Mouse (Mus musculus): ENCODE data around the gene Ap3b2. TPM values are rescaled to one million over a fixed set of nuclear protein-coding genes. Genes with fewer than 3 reads are reported as not detected.
"Not testable (repeated sequence)": the region's sequence is repeated elsewhere in the genome, so short reads cannot be mapped to it uniquely, and the experiment has no call there.

The Ap3b2 gene
- polyA plus RNA-seq, 1 experiment from 2014 or later, result 82.3 TPM

DNA sequence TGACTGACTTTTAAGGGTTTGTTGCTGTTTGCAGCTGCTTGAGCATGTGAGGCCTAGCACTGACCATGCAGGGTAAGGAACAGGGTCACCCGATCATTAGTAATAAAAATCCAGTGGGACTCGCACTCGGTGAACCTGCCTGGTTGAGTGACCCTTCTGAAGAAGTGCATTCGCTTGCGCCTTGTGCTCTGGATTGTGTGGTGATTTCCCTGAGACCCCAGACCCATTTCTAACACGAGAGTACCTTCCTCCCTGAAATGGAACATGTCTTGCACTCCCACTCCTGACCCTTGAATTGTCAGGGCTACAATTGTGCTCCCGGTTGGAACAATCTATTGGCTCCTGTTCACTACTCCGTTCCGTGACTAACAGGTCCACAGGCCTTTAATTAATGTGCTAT, 1.1 kb downstream of the Ap3b2 start:
- H3K4me2 ChIP-seq (ENCODE audit: low read length), result peak overlapping the region; percentile 59
- no peaks in the 10 kb centered on the region for H3K36me3 ChIP-seq (ENCODE audit: control insufficient read depth, insufficient read depth, low read length)
- H3K4me1 ChIP-seq (ENCODE audit: control insufficient read depth, insufficient read depth, low read length), result peaks cover 12% of the 10 kb centered on the region
- H3K27ac ChIP-seq (ENCODE audit: low read depth, low read length), result peak overlapping the region; percentile 94
- no peaks in the 10 kb centered on the region for H3K27me3 ChIP-seq (replicated peaks; ENCODE audit: control insufficient read depth, insufficient read depth, low read length)
- DNase-seq (ENCODE audit: low spot score) (no peak), ATAC-seq (no peak)
- no peaks in the 10 kb centered on the region for H3K9me3 ChIP-seq (replicated peaks; ENCODE audit: control insufficient read depth, low read length)
- H3K9ac ChIP-seq (ENCODE audit: low read length), result peak overlapping the region; percentile 83
- 40% methylated on average over 9 of the region's 9 CpGs for WGBS
- H3K4me3 ChIP-seq (ENCODE audit: low read depth, low read length), result peak overlapping the region; percentile 63

DNA sequence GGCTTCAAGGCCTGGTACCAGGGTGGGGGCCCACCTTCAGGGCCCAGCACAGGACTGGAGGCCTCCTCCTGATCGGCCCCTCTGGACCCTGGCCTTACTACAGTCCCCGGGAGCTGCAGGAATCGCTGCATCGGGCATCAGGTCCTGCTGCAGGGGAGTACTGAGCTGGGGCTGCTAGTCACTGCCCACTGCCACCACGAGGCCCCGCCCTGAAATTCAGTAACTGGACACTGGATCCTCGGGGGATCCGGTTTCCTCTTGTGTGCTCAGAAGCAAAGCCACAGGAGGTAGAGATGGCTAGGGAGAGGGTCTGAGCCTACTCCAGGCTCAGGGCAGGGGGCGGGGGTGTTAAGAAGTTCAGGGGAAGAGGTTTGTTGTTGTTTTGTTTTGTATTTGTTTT, 4.1 kb downstream of the Ap3b2 start:
- Histone ChIP-seq H3K9me3 (replicated peaks; ENCODE audit: control insufficient read depth, low read length) (no peaks in the 10 kb centered on the region), H3K4me1 (ENCODE audit: control insufficient read depth, insufficient read depth, low read length) (peaks cover 12% of the 10 kb centered on the region), H3K36me3 (ENCODE audit: control insufficient read depth, insufficient read depth, low read length) (peaks cover 2% of the 10 kb centered on the region), H3K27me3 (replicated peaks; ENCODE audit: control insufficient read depth, insufficient read depth, low read length) (no peaks in the 10 kb centered on the region), H3K4me2 (ENCODE audit: low read length) (no peak overlapping the region), H3K4me3 (ENCODE audit: low read depth, low read length) (no peak overlapping the region), H3K27ac (ENCODE audit: low read depth, low read length) (no peak overlapping the region), H3K9ac (ENCODE audit: low read length) (no peak overlapping the region)
- 5% methylated on average over 9 of the region's 9 CpGs for WGBS
- ATAC-seq (no peak), DNase-seq (ENCODE audit: low spot score) (no peak)

DNA sequence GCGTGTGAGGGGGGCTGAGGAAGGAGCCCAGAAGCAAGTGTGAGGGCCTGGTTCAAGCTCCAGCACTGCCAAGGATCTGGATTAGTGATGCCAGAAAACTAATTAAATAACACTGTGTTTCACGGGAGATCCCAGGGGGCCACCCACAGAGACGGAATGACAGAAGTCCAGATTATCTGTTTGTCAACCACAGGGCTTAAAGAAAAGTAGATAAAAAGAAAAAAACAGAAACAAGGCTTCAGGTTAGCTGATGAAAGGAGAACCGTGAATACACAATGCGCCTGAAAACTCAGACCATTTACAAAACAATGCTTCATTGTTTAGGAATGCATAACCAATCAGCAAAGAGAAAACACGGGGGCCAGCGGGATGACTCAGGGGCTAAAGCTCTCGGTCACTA, 12.9 kb downstream of the Ap3b2 start:
- H3K27ac ChIP-seq (ENCODE audit: low read depth, low read length), result no peak overlapping the region
- DNase-seq (ENCODE audit: low spot score) (peak; percentile 42), ATAC-seq (no peak)
- H3K9me3 ChIP-seq (replicated peaks; ENCODE audit: control insufficient read depth, low read length), result no peaks in the 10 kb centered on the region
- WGBS, result under 1% methylated on average over 8 of the region's 8 CpGs
- peaks cover 17% of the 10 kb centered on the region for H3K36me3 ChIP-seq (ENCODE audit: control insufficient read depth, insufficient read depth, low read length)
- H3K9ac ChIP-seq (ENCODE audit: low read length), result no peak overlapping the region
- no peaks in the 10 kb centered on the region for H3K4me1 ChIP-seq (ENCODE audit: control insufficient read depth, insufficient read depth, low read length)
- no peak overlapping the region for H3K4me2 ChIP-seq (ENCODE audit: low read length)
- no peak overlapping the region for H3K4me3 ChIP-seq (ENCODE audit: low read depth, low read length)
- peaks cover 10% of the 10 kb centered on the region; the same call in 1 of the 2 replicates for H3K27me3 ChIP-seq (replicated peaks; ENCODE audit: control insufficient read depth, insufficient read depth, low read length)

DNA sequence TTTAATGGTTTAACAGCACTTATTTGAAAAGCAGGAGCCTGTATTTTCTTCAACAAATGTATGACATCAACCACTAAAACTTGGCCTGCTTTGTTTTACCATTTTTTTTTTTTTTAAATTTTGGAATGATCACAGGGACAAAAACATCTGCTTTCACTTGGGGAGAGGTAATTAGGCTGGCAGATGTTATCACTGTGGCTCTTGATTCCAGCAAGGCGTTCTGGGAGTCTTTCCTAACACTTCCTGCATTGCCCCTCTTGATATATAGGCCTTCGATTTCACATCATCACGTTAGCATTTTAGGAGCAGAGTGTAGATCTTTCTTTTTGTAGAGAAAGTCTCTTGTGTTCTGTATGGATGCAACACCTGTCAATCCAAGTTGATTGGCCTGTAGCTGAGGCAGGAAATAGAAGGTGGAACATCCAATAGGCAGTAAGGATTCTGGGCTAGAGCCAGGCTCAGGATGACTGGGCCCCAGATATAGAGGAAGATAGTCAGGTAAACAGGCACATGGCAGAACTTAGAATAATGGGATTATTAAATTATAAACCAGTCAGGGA, 14.1 kb downstream of the Ap3b2 start:
- ATAC-seq, result no peak
- Histone ChIP-seq H3K9ac (ENCODE audit: low read length) (no peak overlapping the region), H3K36me3 (ENCODE audit: control insufficient read depth, insufficient read depth, low read length) (peaks cover 14% of the 10 kb centered on the region), H3K4me3 (ENCODE audit: low read depth, low read length) (no peak overlapping the region), H3K27ac (ENCODE audit: low read depth, low read length) (no peak overlapping the region), H3K4me2 (ENCODE audit: low read length) (no peak overlapping the region), H3K9me3 (replicated peaks; ENCODE audit: control insufficient read depth, low read length) (no peaks in the 10 kb centered on the region), H3K27me3 (replicated peaks; ENCODE audit: control insufficient read depth, insufficient read depth, low read length) (peaks cover 10% of the 10 kb centered on the region; the same call in 1 of the 2 replicates), H3K4me1 (ENCODE audit: control insufficient read depth, insufficient read depth, low read length) (no peaks in the 10 kb centered on the region)
- 74% methylated on average over 3 of the region's 3 CpGs for WGBS
- no peak for DNase-seq (ENCODE audit: low spot score)

DNA sequence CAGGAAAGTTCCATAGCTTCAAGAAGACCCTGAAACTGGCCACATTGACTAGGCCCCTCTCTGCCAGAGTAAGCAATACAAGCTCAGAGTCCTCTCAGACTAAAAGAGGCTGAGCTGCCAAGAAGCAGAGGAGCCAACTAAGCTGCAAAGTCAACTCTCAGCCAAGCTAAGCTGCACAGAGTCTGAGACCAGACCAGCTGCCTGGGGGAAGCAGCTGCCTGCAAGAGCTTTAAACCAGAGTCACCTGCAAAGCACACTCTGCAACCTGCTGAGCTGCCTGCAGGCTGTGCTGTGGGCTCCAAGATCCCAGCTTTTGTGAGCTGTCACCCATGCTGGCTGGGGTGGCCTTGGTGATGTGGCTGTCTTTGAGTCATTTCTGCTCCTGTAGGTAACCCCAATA, 15.5 kb downstream of the Ap3b2 start:
- not testable (repeated sequence) for ATAC-seq; H3K27ac ChIP-seq (ENCODE audit: low read depth, low read length); H3K9ac ChIP-seq (ENCODE audit: low read length); DNase-seq (ENCODE audit: low spot score); H3K36me3 ChIP-seq (ENCODE audit: control insufficient read depth, insufficient read depth, low read length); H3K4me1 ChIP-seq (ENCODE audit: control insufficient read depth, insufficient read depth, low read length); H3K4me2 ChIP-seq (ENCODE audit: low read length); H3K9me3 ChIP-seq (replicated peaks; ENCODE audit: control insufficient read depth, low read length); H3K4me3 ChIP-seq (ENCODE audit: low read depth, low read length)
- H3K27me3 ChIP-seq (replicated peaks; ENCODE audit: control insufficient read depth, insufficient read depth, low read length), result peaks cover 10% of the 10 kb centered on the region; the same call in 1 of the 2 replicates

DNA sequence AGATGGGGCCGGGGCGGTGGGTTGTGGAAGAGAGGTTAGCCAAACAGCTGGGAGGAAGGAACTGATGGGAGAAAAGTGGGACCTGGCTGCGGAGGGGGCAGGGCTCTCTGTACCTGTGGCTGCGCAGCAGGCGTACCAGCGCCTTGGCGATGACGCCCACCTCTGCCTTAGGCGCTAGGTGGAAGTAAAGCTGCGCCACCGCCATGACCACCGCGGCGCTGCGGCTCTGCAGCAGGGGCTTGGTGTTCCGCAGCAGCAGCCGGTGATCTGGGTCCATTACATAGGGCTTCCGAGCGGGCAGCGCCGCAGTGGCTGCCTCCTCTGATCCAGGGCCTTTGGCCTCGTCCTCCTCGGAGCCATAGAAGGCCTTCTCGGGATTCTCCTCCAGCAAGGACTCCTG, 16.9 kb downstream of the Ap3b2 start:
- Histone ChIP-seq H3K4me2 (ENCODE audit: low read length) (peak overlapping the region; percentile 3; the same call in 1 of the 2 replicates), H3K36me3 (ENCODE audit: control insufficient read depth, insufficient read depth, low read length) (peaks cover 14% of the 10 kb centered on the region; the same call in 1 of the 2 replicates), H3K9ac (ENCODE audit: low read length) (no peak overlapping the region), H3K4me3 (ENCODE audit: low read depth, low read length) (no peak overlapping the region), H3K9me3 (replicated peaks; ENCODE audit: control insufficient read depth, low read length) (no peaks in the 10 kb centered on the region), H3K27ac (ENCODE audit: low read depth, low read length) (no peak overlapping the region), H3K27me3 (replicated peaks; ENCODE audit: control insufficient read depth, insufficient read depth, low read length) (peaks cover 10% of the 10 kb centered on the region; the same call in 1 of the 2 replicates), H3K4me1 (ENCODE audit: control insufficient read depth, insufficient read depth, low read length) (no peaks in the 10 kb centered on the region)
- WGBS, result 5% methylated on average over 24 of the region's 24 CpGs
- DNase-seq (ENCODE audit: low spot score) (no peak), ATAC-seq (peak; percentile 63; the same call in 1 of the 2 replicates)

DNA sequence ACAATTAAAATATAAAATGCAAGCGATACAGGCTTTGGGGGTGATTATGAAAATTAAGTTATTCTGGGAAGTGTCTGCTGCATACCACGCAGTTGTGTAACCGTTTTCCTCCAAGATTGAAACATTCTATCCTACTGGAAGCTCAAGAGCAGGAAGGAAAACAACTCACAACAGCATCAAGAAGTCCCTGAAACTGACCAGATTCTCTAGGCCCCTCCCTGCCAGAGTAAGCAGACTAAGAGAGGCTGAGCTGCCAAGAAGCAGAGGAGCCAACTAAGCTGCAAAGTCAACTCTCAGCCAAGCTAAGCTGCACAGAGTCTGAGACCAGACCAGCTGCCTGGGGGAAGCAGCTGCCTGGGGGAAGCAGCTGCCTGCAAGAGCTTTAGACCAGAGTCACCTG, 18.5 kb downstream of the Ap3b2 start:
- 82% methylated on average over 3 of the region's 3 CpGs for WGBS
- no peak overlapping the region for H3K9ac ChIP-seq (ENCODE audit: low read length)
- H3K27ac ChIP-seq (ENCODE audit: low read depth, low read length), result no peak overlapping the region
- H3K9me3 ChIP-seq (replicated peaks; ENCODE audit: control insufficient read depth, low read length), result no peaks in the 10 kb centered on the region
- no peaks in the 10 kb centered on the region for H3K4me1 ChIP-seq (ENCODE audit: control insufficient read depth, insufficient read depth, low read length)
- H3K4me2 ChIP-seq (ENCODE audit: low read length), result no peak overlapping the region
- H3K36me3 ChIP-seq (ENCODE audit: control insufficient read depth, insufficient read depth, low read length), result peaks cover 27% of the 10 kb centered on the region
- no peak for ATAC-seq
- DNase-seq (ENCODE audit: low spot score), result no peak
- H3K27me3 ChIP-seq (replicated peaks; ENCODE audit: control insufficient read depth, insufficient read depth, low read length), result peaks cover 10% of the 10 kb centered on the region; the same call in 1 of the 2 replicates
- no peak overlapping the region for H3K4me3 ChIP-seq (ENCODE audit: low read depth, low read length)

DNA sequence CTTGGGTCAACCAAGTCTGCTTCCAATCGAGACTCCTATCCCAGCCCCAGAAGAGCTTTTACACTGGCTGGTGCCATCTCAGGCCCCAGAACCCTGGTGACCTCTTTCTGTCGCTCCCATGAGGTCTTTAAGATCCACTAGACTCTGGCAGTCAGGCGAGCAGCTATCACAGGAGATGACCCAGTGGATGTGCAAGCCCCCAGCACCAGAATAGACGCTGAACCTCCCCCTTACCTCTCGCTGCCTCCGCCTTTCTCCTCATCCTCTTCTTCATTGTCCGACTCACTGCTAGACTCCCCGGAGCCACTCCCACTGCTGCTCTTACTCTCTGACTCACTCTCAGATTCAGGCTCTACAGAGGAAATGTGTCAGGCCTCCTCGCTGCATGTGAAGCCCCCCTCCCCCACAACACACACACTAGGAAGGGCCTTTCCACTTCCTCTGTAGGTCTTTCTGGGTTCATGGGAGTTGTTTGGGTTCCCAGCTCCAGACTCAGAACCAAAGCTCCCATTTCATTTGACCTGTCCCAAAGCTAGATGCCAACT, 28.7 kb downstream of the Ap3b2 start:
- no peaks in the 10 kb centered on the region for H3K27me3 ChIP-seq (replicated peaks; ENCODE audit: control insufficient read depth, insufficient read depth, low read length)
- no peaks in the 10 kb centered on the region for H3K9me3 ChIP-seq (replicated peaks; ENCODE audit: control insufficient read depth, low read length)
- no peak overlapping the region for H3K27ac ChIP-seq (ENCODE audit: low read depth, low read length)
- H3K36me3 ChIP-seq (ENCODE audit: control insufficient read depth, insufficient read depth, low read length), result peaks cover 40% of the 10 kb centered on the region
- no peaks in the 10 kb centered on the region for H3K4me1 ChIP-seq (ENCODE audit: control insufficient read depth, insufficient read depth, low read length)
- 77% methylated on average over 9 of the region's 9 CpGs for WGBS
- H3K4me3 ChIP-seq (ENCODE audit: low read depth, low read length), result no peak overlapping the region
- no peak overlapping the region for H3K9ac ChIP-seq (ENCODE audit: low read length)
- no peak overlapping the region for H3K4me2 ChIP-seq (ENCODE audit: low read length)
- DNase-seq (ENCODE audit: low spot score), result no peak
- no peak for ATAC-seq

DNA sequence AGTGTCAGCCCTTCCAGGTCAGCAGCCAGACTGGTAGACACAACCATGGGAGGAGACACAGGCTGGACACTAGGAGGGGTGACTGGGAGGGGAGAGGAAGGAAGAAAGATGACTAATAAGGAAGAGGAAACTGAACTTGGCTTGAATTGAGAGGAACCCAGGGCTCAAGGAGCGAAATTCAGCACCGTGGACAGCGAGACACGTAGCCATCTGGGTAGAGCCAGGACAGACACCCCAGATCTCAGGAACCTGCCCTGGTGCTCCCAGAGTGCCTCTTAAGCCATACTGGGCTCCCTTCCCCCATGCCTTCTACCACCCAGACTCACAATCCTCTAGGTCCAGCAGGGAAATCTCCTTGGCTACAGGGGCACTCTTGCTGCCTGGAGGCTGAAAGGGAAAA, 29.6 kb downstream of the Ap3b2 start:
- H3K9me3 ChIP-seq (replicated peaks; ENCODE audit: control insufficient read depth, low read length), result no peaks in the 10 kb centered on the region
- DNase-seq (ENCODE audit: low spot score) (no peak), ATAC-seq (no peak)
- H3K4me1 ChIP-seq (ENCODE audit: control insufficient read depth, insufficient read depth, low read length), result no peaks in the 10 kb centered on the region
- no peak overlapping the region for H3K4me3 ChIP-seq (ENCODE audit: low read depth, low read length)
- WGBS, result 7% methylated on average over 4 of the region's 4 CpGs
- no peak overlapping the region for H3K9ac ChIP-seq (ENCODE audit: low read length)
- H3K27me3 ChIP-seq (replicated peaks; ENCODE audit: control insufficient read depth, insufficient read depth, low read length), result no peaks in the 10 kb centered on the region
- peaks cover 40% of the 10 kb centered on the region for H3K36me3 ChIP-seq (ENCODE audit: control insufficient read depth, insufficient read depth, low read length)
- no peak overlapping the region for H3K27ac ChIP-seq (ENCODE audit: low read depth, low read length)
- no peak overlapping the region for H3K4me2 ChIP-seq (ENCODE audit: low read length)
